Mouse (Mus musculus): Measurements from ENCODE around the gene Immp2l. TPM values are rescaled to one million over a fixed set of nuclear protein-coding genes. Genes with fewer than 3 reads are reported as not detected.
A peak's percentile ranks its signal among the peaks of the same experiment; 100 is the strongest.

Immp2l gene
- total RNA-seq, 2 experiments from 2014 or later = 1.3 to 11.4 TPM

DNA sequence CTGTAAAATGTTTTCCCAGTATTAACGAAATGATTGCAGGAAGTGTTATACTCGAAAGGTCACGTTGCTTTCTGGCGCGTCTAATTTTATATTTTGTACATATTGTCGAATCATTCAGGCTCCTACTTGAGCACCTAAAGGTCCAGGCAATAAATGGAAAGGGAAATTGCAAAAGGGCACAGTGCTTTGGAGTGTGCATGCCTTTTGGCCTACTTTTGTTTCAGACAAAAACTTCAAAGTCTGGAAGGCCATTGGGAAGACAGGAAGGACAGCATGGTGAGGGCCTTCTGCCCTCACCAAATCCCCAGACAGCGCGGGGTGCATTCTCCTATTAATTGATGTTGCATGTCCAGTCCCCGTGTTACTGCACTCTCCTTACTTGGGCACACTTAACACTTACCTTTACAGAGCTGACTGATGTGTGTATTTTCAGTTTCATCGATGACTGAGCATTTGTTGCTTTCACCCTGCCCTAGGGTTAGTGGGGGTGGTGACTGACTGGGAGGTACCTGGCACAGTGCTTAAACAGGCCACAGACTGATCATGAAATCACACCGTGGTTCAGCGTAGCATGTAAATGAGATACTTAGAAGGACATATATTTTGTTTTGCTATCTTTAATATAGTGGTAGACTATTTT is 20.7 kb downstream of the Immp2l start:
- ATAC-seq (replicated peaks; ENCODE audit: low FRiP score, low TSS enrichment, poor library complexity, severe bottlenecking) = no peak

DNA sequence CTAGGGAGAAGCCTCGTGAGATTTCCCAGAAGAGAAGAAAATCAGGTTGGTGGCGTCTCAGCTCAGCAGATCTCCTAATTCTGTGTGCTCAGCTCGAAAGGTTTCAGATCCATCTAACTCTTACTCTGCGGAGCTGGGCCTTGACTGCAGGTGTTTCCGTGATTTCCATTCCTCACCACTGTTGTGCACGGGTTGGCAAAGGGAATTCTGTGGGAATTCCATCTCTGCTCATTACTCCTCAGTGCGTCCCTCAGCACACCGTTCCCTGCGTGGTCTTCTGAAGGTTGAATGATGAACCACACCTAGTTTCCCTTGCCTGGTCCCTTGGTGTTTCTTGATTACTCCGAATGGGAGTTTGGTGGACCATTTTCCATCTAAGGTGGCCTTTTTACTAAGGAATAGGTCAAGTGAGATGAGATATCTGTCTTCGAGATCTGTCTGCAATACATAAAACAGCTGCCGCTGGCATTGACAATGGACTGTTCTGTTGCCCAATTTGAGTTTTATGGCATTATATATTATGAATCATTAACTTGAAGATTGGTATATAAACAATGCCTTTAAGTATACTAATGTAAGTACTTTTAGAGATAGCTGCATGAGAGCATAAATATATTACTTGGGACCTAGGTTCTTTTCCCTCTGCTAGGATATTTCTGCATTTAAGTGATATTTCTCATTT is 23.3 kb downstream of the Immp2l start:
- no peak for ATAC-seq (replicated peaks; ENCODE audit: low FRiP score, low TSS enrichment, poor library complexity, severe bottlenecking)

DNA sequence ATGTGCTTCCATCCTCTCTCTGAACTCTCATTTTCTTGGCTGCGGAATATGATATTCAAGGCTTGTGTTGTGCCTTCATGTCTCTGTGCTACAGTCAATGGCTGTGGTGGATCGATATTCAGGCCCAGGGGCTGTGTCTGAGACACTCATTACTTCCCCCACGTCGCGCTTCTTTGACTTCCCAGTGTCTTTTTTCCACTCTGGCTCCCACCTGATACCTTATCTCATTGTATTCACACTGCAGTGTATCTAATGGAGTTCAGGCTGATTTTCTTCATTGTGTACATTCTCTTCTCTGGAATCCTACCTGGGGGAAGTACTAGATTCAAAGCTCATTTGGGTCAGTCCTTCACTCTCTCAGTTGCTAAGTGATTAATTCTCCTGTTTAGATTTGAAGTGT is 27.1 kb downstream of the Immp2l start:
- ATAC-seq (replicated peaks; ENCODE audit: low FRiP score, low TSS enrichment, poor library complexity, severe bottlenecking) = 0 out of 2 replicates have a peak, but pooled peaks have one; percentile 34

DNA sequence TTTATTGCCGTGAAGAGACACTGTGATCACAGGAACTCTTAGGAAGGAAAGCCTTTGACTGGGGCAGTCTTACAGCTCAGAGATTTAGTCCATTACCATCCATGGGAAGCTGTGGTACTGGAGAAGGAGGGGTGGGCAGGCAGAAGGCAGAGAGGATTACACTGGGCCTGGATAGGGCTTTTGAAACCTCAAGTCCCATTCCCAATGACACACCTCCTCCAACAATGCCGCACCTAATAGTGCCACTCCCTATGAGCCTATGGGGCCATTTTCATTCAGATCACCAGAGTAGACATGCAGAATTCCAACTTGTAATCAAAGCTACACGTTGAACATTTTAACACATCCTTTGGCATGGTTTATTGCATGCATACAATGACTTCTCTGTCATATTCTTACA is 29.0 kb downstream of the Immp2l start:
- no peak for ATAC-seq (replicated peaks; ENCODE audit: low FRiP score, low TSS enrichment, poor library complexity, severe bottlenecking)

DNA sequence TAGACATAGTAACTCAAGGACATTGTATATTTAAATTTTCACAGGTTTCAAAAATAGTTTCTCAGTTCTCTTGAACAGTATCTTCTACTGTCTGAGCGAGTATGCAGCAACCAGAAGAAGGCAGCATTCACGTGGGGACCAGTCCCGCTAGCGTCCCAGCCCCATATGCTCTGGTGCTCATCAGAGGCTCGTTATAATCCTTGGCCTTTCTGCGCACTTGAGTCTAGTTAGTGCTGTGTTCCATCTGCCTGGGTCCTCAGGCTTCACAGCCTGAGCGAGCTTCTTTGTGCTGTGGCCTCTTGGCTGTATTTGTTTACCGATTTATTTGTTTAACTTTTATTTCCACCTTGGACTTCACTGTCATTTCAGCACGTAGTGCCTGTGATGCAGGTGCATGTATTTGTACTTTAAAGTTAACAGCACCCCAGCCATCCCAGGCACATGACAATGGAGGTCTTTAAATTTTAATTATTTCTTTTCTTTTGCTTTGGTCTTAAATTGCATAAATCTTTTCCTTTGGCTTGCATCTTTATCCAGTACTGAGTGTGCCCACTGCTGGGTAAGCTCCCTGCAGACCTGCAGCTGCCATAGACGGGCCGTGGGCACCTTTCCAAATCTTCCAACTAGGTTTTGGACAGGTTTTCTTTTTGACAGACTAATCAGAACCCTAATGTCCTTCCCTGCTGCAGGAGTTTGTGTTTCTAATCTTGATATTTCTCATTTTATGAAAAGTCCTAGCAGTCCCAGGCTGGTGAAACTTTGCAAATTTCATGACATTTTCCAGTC is 30.3 kb downstream of the Immp2l start:
- ATAC-seq (replicated peaks; ENCODE audit: low FRiP score, low TSS enrichment, poor library complexity, severe bottlenecking) = no peak

DNA sequence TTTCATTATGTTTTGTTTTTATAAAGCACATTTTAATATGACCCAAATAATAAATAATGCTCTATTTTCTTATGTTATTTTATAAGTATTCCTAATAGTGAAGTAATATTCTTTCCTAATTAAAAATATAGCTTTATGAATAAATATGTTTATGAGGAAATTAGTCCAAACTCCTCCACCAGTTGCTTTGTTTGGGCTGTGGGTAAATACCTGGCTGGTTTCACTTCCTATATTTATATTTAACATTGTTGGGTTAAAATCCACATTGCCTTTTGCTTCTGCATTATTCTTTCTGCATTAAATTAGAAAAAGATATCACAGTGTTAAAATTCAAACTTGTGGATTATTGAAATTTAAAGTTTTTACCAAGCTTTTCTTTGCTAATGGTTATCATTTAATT is 32.1 kb downstream of the Immp2l start:
- no peak for ATAC-seq (replicated peaks; ENCODE audit: low FRiP score, low TSS enrichment, poor library complexity, severe bottlenecking)

DNA sequence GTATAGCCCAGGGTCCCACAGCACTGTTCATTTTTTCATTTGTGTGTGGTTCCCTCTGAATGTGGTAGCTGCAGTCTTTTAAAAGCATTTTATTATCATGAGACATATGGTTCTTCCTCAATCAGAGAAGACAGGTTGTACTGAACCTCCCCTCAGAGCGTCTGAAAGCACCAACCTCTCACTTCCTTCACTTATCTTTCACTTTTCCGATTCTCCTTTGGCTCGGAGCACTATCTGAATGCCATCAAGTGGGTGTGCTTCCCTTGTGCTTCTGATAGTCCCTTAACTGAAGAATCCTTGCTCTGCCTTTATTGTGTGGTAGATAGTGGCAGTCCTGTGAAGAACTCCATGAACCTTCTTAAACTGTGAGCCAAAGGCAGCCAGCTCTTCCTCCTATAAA is 39.4 kb downstream of the Immp2l start:
- ATAC-seq (replicated peaks; ENCODE audit: low FRiP score, low TSS enrichment, poor library complexity, severe bottlenecking) = peak; percentile 44; the same call in 1 of the 2 replicates

DNA sequence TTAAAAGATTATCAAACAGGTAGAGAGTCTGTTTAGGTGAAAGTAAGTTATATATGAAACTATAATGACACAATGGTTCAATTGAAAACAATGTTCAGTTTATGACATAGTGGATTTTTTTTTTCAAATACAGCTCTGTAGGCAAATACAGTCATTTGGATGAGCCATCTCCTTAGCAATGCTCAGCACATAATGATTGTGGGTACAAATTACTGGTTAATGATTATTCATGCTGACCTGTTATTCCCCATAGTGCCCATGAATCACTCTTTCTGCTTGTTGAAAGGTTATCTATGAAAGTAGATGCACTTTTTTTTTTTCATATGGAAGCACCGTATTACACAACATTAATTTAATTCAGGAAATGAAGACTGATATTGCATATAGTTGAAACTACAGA is 58.0 kb downstream of the Immp2l start:
- ATAC-seq (replicated peaks; ENCODE audit: low FRiP score, low TSS enrichment, poor library complexity, severe bottlenecking) = no peak

DNA sequence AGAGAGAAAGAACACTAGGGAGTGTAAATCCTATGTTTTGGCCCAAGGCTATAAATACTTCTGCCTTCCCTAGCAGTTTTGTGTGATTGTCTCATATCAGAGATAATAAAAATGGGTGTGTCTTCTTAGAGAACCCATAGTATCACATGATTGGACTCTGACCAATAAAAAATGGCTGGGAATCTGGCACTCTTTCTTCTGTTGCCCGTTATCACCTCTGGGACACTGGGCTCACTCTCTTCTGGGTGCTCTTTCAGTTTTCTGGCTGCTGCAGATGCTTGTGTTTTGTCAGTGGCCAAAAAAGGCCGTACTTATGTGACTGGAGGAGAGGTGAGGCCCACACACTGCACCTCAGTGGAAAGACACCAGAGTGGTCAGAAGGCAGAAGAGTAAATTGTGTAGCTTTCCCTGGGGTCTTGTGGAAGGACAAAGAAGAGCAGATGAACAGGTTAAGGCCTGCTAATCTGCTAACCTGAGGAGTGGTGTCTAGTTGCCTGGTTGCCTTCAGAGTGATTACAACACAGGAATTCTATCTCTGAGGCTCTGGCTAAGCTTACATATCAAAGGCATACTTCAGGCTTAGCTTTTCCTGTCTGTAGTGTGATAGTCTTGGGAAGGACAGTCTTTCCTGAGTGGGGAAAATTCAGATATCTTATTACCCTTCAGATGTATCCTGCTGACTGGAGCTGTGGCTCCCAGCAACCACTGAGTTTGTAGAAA is 60.6 kb downstream of the Immp2l start:
- peak; percentile 97 for ATAC-seq (replicated peaks; ENCODE audit: low FRiP score, low TSS enrichment, poor library complexity, severe bottlenecking)

DNA sequence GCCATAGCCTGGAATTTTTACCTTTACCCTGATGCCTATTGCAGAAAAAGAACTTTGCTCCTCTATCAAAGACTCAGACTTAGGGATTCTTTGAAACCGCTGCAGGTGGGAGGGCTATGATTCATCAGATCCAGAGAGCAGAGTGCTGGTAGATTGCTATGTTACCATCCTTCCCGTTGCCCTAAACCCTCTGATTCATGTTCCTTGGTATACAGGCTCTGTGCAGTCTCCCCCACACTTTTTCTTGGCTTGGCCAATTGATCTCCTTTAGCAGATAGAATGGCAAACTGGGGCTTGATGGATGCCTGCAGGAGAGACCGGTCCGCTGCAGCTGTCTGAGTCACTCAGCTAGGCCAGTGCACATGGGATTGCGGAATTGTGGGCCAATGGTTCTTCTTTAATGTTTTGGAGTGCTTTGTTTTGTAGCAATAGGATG is 66.1 kb downstream of the Immp2l start:
- no peak for ATAC-seq (replicated peaks; ENCODE audit: low FRiP score, low TSS enrichment, poor library complexity, severe bottlenecking)

DNA sequence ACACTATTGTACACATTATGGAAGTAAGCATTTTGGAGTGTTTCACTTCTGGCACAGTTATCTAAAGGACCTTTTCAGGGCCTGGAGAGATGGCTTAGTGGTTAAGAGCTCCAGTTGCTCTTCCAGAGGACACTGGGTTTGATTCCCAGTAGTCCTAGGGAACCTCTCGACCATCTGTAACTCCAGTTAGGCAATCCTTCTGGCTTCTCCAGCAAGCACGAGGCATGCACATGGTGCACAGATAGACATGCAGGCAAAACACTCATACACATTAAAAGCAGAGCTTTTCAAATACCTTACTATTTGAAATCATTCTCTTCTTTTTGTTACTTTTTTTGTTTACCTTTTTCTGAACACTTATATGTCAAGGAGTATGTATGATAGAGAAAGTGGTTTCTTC is 66.9 kb downstream of the Immp2l start:
- ATAC-seq (replicated peaks; ENCODE audit: low FRiP score, low TSS enrichment, poor library complexity, severe bottlenecking) = no peak

DNA sequence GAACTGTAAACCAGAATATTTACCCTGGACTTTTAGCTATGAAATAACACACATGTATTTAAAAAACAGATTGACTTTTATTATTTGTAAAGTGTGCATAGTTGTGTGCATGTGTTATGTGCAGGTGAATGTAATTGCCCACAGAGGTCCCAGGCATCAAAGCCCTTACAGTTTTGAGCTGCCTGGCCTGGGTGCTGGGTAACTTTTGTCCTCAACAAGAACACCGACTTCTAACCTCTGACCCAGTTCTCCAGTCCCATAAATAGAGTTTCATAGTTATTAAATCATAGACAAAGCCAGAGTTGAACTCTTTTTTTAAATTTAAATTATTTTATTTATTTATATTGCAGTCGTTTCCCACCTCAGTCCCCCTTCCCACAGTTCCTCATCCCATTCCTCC is 67.4 kb downstream of the Immp2l start:
- no peak for ATAC-seq (replicated peaks; ENCODE audit: low FRiP score, low TSS enrichment, poor library complexity, severe bottlenecking)

DNA sequence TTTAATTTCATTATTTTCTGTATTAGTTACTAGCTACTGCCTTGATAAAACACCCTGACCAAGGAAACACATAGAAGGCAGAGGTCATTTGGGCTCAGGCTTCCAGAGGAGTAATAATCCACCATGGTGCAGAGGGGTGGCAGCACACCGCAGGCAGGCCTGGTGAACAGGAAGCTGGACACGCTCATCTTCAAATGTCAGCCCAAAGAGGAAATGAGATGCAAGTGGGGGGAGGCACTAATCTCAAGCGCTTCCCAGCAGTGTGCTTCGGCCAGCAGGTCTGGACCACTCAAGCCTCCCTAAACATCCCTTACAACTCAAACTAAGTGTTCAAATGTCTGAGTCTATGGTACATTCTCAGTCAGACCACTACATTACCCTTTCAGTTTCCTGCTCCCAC is 72.2 kb downstream of the Immp2l start:
- ATAC-seq (replicated peaks; ENCODE audit: low FRiP score, low TSS enrichment, poor library complexity, severe bottlenecking) = no peak

DNA sequence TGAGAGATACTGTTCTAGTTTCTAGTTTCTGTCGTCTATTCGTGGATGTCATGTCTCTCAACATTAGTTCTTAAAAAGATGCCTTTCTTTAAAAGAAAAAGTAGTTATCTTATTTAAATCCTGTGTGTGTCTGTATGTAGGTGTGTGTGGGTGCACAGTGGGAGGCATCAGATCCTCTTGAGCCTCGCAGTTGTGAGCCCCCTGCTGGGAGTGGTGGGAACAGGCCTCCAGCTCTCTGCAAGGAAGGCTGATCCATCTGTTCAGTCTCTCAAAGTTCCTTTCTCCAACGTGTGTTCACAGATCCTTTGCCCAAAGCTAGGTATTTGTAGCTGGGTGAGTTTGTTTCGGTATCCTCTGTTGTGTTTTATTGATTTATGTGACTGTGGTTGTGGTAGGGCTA is 73.5 kb downstream of the Immp2l start:
- ATAC-seq (replicated peaks; ENCODE audit: low FRiP score, low TSS enrichment, poor library complexity, severe bottlenecking) = peak; percentile 98

DNA sequence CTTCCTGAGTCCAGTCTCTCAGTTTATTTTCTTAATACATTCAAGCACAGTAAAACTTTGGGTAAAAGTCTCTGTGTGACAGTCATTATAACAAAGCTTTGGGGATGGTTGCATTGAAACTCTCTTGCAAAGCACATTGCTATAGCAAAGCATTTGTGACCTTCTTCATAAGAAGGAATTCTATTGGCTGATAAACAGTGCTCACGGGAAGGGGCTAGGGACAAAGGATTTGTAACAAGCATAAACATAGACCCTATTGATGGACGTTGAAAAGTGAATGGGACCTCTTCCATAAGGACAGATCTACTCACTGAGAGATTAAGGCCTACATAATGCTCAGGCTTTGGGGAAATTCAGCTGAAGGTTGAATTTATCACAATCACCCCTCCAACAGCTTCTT is 85.1 kb downstream of the Immp2l start:
- ATAC-seq (replicated peaks; ENCODE audit: low FRiP score, low TSS enrichment, poor library complexity, severe bottlenecking) = no peak

DNA sequence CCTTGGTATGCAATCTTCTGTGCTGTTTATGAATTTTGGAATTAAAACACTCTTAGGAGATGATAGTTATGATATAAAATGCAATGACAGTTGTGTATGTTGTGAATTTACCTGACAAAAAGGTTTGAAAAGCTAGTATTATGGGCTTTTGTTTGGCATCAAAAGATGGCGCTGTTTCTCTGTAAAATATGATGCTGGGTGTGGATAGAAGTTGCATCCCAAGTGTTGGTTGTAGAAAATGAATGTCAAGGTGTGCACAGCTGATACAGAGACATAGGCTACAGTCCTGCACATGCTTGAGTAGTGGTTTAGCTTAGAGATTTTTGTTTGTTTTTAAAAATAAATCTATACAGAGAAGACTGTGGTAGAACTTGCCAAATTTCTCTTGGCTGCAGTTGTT is 87.6 kb downstream of the Immp2l start:
- peak; percentile 94 for ATAC-seq (replicated peaks; ENCODE audit: low FRiP score, low TSS enrichment, poor library complexity, severe bottlenecking)

DNA sequence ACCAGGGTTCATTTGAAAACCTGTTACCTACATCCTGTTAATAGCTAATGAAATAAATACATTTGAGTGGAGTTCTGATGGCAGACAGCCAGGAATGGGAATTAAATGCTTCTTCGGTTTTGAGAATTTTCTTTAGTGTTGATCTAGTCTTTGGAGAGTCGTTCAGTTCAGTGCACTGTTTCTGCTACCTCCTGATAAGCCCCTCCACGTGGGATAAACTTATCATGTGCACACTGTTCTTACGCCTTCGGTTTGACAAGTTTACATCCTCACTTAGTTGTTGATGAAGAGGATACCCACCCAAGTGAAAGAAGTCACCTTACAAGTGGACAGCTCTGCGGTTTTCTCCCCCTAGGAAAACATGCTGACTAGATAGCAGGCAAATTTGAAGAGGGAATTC is 88.2 kb downstream of the Immp2l start:
- peak; percentile 88 for ATAC-seq (replicated peaks; ENCODE audit: low FRiP score, low TSS enrichment, poor library complexity, severe bottlenecking)

DNA sequence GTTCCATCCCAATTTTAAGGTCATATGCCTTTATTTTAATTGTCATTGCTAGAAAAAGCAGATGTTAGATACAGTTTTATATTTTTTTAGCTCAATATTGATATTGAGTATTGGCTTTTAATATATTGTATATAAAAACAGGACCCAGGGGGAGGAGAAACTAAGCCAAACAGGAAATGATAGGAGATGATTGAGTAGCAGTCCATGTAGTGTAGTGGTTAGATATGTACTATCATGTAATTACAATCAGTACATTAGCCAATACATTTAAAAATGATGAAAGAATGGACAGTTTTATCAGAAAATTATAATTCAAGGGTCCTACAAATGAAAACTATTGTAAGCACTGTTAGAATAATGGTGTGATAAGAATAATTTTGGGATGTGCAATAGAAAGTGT is 94.5 kb downstream of the Immp2l start:
- no peak for ATAC-seq (replicated peaks; ENCODE audit: low FRiP score, low TSS enrichment, poor library complexity, severe bottlenecking)

DNA sequence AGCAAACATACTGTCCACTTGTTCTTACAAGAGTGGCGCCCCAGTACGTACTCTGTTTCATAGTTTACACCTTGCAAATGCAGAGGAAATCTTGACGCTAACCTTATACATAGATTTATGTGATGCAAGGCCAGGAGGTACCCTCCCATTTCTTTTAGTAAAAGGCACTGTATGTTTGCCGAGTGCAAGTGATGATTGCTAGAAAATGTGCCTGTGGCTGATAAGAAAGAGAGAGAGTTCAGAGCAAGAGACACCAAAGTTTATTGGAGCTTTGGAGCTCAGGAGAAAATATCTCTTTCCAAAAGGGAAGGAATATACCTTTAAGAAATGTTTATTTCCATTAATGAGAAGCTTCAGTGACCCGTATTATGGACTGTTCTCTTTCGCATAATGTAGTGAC is 95.8 kb downstream of the Immp2l start:
- ATAC-seq (replicated peaks; ENCODE audit: low FRiP score, low TSS enrichment, poor library complexity, severe bottlenecking) = peak; percentile 67; the same call in 1 of the 2 replicates

DNA sequence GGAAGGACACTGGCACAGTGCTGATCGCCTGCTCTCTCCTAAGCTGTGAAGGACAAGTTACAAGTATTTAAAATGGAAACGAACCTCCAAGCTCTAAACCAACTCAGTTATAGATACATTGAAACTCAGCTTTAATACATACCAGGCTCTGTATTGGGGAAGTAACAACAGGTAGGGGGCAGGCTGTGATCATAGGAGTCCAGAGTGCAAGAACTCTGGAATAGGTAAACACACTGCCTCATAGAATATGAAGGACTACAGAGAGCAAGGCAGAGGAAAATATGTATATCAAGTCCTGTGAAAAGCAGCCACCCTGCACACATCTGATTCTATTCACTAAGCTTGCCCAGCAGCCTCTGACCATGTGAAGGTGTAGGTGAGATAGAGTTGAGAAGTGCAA is 99.3 kb downstream of the Immp2l start:
- no peak for ATAC-seq (replicated peaks; ENCODE audit: low FRiP score, low TSS enrichment, poor library complexity, severe bottlenecking)

All from megakaryocyte-erythroid progenitor cell, adult 5-6 weeks (primary cell).